Mouse (Mus musculus): Measurements from ENCODE around the gene 0610040J01Rik. TPM values are rescaled to one million over a fixed set of nuclear protein-coding genes. Genes with fewer than 3 reads are reported as not detected.

Gene 0610040J01Rik
- polyA plus RNA-seq, 1 experiment from 2014 or later, result 3.0 TPM

DNA sequence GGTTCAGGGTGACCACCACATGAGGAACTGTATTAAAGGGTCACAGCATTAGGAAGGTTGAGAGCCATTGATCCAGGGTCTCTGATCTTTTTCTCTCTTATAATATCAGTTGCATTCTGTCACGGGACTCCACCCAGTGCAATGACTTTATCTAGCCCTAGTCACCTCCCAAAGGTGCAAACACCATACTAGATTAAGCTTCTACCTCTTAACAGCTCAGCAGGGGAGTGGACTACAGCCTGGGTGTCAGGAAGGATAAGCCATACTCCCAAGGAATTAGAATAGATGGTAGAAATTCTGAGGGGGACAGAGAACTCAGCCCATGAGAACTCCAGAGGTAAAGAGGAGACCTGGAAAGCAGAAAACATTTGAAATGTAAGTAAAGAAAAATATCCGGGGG, 25.7 kb downstream of the 0610040J01Rik start:
- Histone ChIP-seq H3K27ac (no peak overlapping the region), H3K9me3 (replicated peaks) (no peaks in the 10 kb centered on the region), H3K4me3 (no peak overlapping the region), H3K4me1 (peaks cover 15% of the 10 kb centered on the region), H3K27me3 (ENCODE audit: low read depth, poor library complexity, severe bottlenecking) (no peaks in the 10 kb centered on the region), H3K36me3 (no peaks in the 10 kb centered on the region)
- no peak for DNase-seq (ENCODE audit: low spot score)
- 78% methylated on average over 2 of the region's 2 CpGs for WGBS

GRCm38 (mm10) chr5:63839801-63840416, 27.7 kb downstream of the 0610040J01Rik start:
- no peak for DNase-seq (ENCODE audit: low spot score)
- no peak overlapping the region for H3K27ac ChIP-seq
- WGBS, result 71% methylated on average over 12 of the region's 12 CpGs

GRCm38 (mm10) chr5:63847080-63847479, 34.9 kb downstream of the 0610040J01Rik start:
- no peaks in the 10 kb centered on the region for H3K4me1 ChIP-seq
- WGBS, result 96% methylated on average over 8 of the region's 8 CpGs
- H3K27ac ChIP-seq, result no peak overlapping the region
- no peaks in the 10 kb centered on the region for H3K27me3 ChIP-seq (ENCODE audit: low read depth, poor library complexity, severe bottlenecking)
- H3K36me3 ChIP-seq, result no peaks in the 10 kb centered on the region
- DNase-seq (ENCODE audit: low spot score), result no peak
- H3K9me3 ChIP-seq (replicated peaks), result no peaks in the 10 kb centered on the region
- H3K4me3 ChIP-seq, result no peak overlapping the region

More at GRCm38 (mm10) chr5:63839801-63840416, 27.7 kb downstream of the 0610040J01Rik start:
- Histone ChIP-seq H3K36me3 (no peaks in the 10 kb centered on the region), H3K4me1 (peaks cover 12% of the 10 kb centered on the region), H3K27me3 (ENCODE audit: low read depth, poor library complexity, severe bottlenecking) (no peaks in the 10 kb centered on the region), H3K4me3 (no peak overlapping the region), H3K9me3 (replicated peaks) (no peaks in the 10 kb centered on the region)

GRCm38 (mm10) chr5:63847541-63848226, 35.5 kb downstream of the 0610040J01Rik start:
- DNase-seq (ENCODE audit: low spot score), result no peak
- no peaks in the 10 kb centered on the region for H3K36me3 ChIP-seq
- WGBS, result 93% methylated on average over 13 of the region's 13 CpGs
- no peaks in the 10 kb centered on the region for H3K9me3 ChIP-seq (replicated peaks)
- no peak overlapping the region for H3K4me3 ChIP-seq
- H3K27ac ChIP-seq, result no peak overlapping the region
- no peaks in the 10 kb centered on the region for H3K27me3 ChIP-seq (ENCODE audit: low read depth, poor library complexity, severe bottlenecking)
- no peaks in the 10 kb centered on the region for H3K4me1 ChIP-seq

DNA sequence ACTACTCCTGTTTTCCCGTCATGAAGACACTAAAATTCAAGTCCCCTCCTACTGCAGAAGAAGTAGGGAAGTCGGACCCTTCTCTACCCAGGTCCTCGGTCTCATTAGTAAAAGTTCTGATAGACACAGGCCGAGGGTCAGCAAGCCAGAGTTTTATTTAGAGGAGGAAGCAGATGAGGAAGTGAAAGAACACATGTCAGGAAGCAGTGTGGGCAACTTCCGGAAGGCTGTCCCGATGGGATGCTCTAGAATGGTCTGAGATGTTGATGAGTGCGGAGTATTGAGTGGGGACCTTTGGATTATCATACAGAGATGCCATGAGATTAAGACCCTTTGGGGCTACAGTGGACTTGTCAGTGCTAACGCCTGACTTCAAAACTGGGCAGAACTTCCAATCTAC, 46.7 kb downstream of the 0610040J01Rik start:
- H3K4me1 ChIP-seq, result no peaks in the 10 kb centered on the region; the same call in 1 of the 2 replicates
- no peak overlapping the region for H3K4me3 ChIP-seq
- no peak for DNase-seq (ENCODE audit: low spot score)
- 92% methylated on average over 8 of the region's 8 CpGs for WGBS
- no peaks in the 10 kb centered on the region for H3K9me3 ChIP-seq (replicated peaks)
- no peaks in the 10 kb centered on the region for H3K27me3 ChIP-seq (ENCODE audit: low read depth, poor library complexity, severe bottlenecking)
- no peak overlapping the region for H3K27ac ChIP-seq
- no peaks in the 10 kb centered on the region for H3K36me3 ChIP-seq

GRCm38 (mm10) chr5:63867421-63867820, 55.3 kb downstream of the 0610040J01Rik start:
- DNase-seq (ENCODE audit: low spot score), result peak; percentile 47
- no peak overlapping the region for H3K4me3 ChIP-seq
- peaks cover 15% of the 10 kb centered on the region for H3K4me1 ChIP-seq
- H3K27ac ChIP-seq, result peak overlapping the region; percentile 32
- H3K36me3 ChIP-seq, result no peaks in the 10 kb centered on the region
- H3K27me3 ChIP-seq (ENCODE audit: low read depth, poor library complexity, severe bottlenecking), result no peaks in the 10 kb centered on the region
- no peaks in the 10 kb centered on the region for H3K9me3 ChIP-seq (replicated peaks)
- WGBS, result 19% methylated on average over 3 of the region's 3 CpGs

GRCm38 (mm10) chr5:63872176-63872932, 60.2 kb downstream of the 0610040J01Rik start:
- H3K9me3 ChIP-seq (replicated peaks), result no peaks in the 10 kb centered on the region
- no peak overlapping the region for H3K4me3 ChIP-seq
- 65% methylated on average over 17 of the region's 17 CpGs for WGBS
- DNase-seq (ENCODE audit: low spot score), result no peak
- H3K36me3 ChIP-seq, result no peaks in the 10 kb centered on the region
- H3K27ac ChIP-seq, result no peak overlapping the region
- H3K27me3 ChIP-seq (ENCODE audit: low read depth, poor library complexity, severe bottlenecking), result no peaks in the 10 kb centered on the region
- peaks cover 6% of the 10 kb centered on the region for H3K4me1 ChIP-seq

DNA sequence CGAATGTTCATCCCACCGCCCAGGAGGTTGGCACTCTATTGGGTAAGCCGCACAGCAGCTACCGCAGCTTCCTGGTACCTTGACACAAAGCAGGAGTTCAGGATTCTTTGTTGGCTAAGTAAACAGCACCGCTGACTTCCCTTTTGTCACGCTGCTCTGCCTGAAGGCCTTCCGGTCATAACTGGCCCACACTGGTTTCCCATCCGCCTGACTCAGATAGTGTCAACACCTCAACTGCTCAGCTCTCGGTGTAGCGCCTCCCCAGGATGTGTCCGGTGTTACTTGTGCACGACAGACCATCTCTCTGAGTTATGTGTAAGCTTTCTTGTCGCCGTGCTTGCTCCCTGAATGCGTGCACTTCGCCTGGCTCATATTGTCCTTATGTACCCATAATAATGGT, 62.7 kb downstream of the 0610040J01Rik start:
- no peaks in the 10 kb centered on the region for H3K9me3 ChIP-seq (replicated peaks)
- H3K4me1 ChIP-seq, result no peaks in the 10 kb centered on the region
- WGBS, result 86% methylated on average over 16 of the region's 16 CpGs
- H3K27ac ChIP-seq, result no peak overlapping the region
- H3K27me3 ChIP-seq (ENCODE audit: low read depth, poor library complexity, severe bottlenecking), result no peaks in the 10 kb centered on the region
- no peak for DNase-seq (ENCODE audit: low spot score)
- H3K36me3 ChIP-seq, result no peaks in the 10 kb centered on the region
- no peak overlapping the region for H3K4me3 ChIP-seq

DNA sequence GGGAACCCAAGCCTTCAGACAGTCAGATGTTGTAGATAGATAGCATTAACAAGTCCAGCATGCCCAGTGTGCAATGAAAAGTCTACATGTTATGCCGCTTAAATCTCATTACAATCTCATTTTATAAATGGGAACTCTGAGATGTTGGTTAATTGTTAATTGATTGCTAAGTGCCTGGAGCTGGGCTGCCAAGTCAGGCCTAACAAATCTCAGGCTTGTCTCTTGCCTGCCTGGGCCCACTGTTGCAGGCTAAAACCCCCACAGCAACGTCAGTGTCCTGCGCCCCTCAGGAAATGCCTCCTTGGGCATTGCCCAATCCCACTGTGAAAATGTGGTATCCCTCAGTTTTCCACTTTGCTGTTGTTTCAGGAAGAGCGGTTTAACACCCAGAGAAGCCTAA, 63.9 kb downstream of the 0610040J01Rik start:
- Histone ChIP-seq H3K4me1 (no peaks in the 10 kb centered on the region), H3K4me3 (no peak overlapping the region), H3K9me3 (replicated peaks) (no peaks in the 10 kb centered on the region), H3K27me3 (ENCODE audit: low read depth, poor library complexity, severe bottlenecking) (no peaks in the 10 kb centered on the region), H3K27ac (no peak overlapping the region), H3K36me3 (no peaks in the 10 kb centered on the region)
- DNase-seq (ENCODE audit: low spot score), result no peak
- 93% methylated on average over 4 of the region's 4 CpGs for WGBS

DNA sequence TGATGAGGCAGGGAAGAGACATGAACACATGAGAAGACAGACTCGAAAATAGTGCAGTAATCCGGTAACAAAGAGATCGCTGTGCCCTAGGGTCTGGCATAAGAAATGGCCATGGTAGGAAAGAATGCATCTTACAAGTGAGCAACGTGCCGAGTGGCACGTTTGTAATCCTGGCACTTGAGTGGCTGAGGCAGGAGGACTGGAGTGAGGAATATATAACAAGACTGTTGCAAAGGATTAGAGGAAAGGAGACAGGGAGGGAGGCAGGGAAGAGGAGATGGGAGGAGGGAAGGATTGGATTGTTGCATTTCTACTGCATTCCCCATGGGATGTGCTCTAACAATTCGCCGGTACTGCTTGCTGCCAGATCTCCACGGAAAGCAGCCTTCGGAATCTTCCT, 66.9 kb downstream of the 0610040J01Rik start:
- no peaks in the 10 kb centered on the region for H3K9me3 ChIP-seq (replicated peaks)
- H3K4me1 ChIP-seq, result no peaks in the 10 kb centered on the region
- WGBS, result 85% methylated on average over 10 of the region's 10 CpGs
- H3K4me3 ChIP-seq, result no peak overlapping the region
- H3K27ac ChIP-seq, result no peak overlapping the region
- DNase-seq (ENCODE audit: low spot score), result no peak
- no peaks in the 10 kb centered on the region for H3K36me3 ChIP-seq
- no peaks in the 10 kb centered on the region for H3K27me3 ChIP-seq (ENCODE audit: low read depth, poor library complexity, severe bottlenecking)

DNA sequence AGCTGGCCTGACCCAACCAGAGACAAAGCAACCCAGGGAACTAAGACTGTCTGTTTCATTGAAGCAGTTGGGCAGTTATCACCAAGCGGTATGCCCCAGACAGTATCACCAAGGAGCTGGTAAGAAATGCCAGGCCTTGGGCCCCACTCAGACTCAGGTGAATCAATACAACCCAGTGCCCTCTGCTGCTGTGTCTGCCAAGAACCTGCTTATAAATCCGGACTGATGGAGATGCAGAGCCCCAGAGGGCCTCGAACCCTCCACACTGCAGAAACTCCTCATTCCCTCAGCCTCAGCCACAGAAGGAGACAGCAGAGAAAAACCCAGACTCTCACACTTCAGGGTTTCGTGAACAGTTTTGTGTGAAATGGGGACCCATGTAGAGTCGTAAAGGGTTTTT, 74.1 kb downstream of the 0610040J01Rik start:
- no peak for DNase-seq (ENCODE audit: low spot score)
- Histone ChIP-seq H3K4me1 (no peaks in the 10 kb centered on the region), H3K27me3 (ENCODE audit: low read depth, poor library complexity, severe bottlenecking) (no peaks in the 10 kb centered on the region), H3K36me3 (no peaks in the 10 kb centered on the region), H3K27ac (no peak overlapping the region), H3K4me3 (no peak overlapping the region), H3K9me3 (replicated peaks) (no peaks in the 10 kb centered on the region)
- 88% methylated on average over 5 of the region's 5 CpGs for WGBS

DNA sequence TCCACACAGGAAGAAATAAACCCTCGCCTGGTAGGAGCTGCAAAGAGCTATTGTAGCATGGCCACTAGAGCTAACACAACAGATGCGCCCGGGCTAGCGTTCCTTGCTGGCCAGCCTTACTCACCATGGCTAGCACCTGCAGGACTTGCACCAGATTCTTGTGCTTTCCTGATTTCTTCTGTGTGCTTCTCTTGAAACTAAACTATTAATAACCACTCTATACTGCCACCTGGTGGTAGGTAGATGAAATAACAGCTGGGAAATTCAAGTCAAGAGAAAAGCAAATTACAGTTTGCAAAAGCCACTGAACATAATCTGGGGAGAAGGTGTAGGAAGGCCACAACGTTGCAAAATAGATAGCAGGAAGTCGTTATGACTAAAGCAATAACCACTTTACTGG, 74.5 kb downstream of the 0610040J01Rik start:
- H3K27ac ChIP-seq, result no peak overlapping the region
- no peaks in the 10 kb centered on the region for H3K4me1 ChIP-seq
- WGBS, result 40% methylated on average over 6 of the region's 6 CpGs
- no peaks in the 10 kb centered on the region for H3K27me3 ChIP-seq (ENCODE audit: low read depth, poor library complexity, severe bottlenecking)
- H3K4me3 ChIP-seq, result no peak overlapping the region
- no peaks in the 10 kb centered on the region for H3K9me3 ChIP-seq (replicated peaks)
- DNase-seq (ENCODE audit: low spot score), result no peak
- H3K36me3 ChIP-seq, result no peaks in the 10 kb centered on the region

GRCm38 (mm10) chr5:63887111-63887510, 74.9 kb downstream of the 0610040J01Rik start:
- Histone ChIP-seq H3K27me3 (ENCODE audit: low read depth, poor library complexity, severe bottlenecking) (no peaks in the 10 kb centered on the region), H3K27ac (no peak overlapping the region), H3K4me1 (no peaks in the 10 kb centered on the region), H3K9me3 (replicated peaks) (no peaks in the 10 kb centered on the region), H3K4me3 (no peak overlapping the region), H3K36me3 (no peaks in the 10 kb centered on the region)
- WGBS, result 95% methylated on average over 4 of the region's 4 CpGs
- no peak for DNase-seq (ENCODE audit: low spot score)
